Mouse (Mus musculus) neural tube, embryonic 13.5 days (tissue): Measurements from ENCODE around the gene Rapgef2. TPM values are rescaled to one million over a fixed set of nuclear protein-coding genes. Genes with fewer than 3 reads are reported as not detected.
"Not testable (repeated sequence)": the region's sequence is repeated elsewhere in the genome, so short reads cannot be mapped to it uniquely, and the experiment has no call there.

Experiments used
- ATAC-seq: fragments of 200-750 bp; cut with Nextera tagmentation; 2 replicates; pipeline ENCODE4 v1.8.0; 2017; ENCODE audit warnings: low read depth, mild to moderate bottlenecking, moderate TSS enrichment, moderate library complexity
- H3K27ac ChIP-seq: fragments of 300-500 bp; sonication (generic); replicated peaks from 2 replicates; pipeline ENCODE4 v1.5.1; 2015; ENCODE audit warnings: moderate library complexity, mild to moderate bottlenecking, inconsistent platforms
- H3K27me3 ChIP-seq: fragments of 300-500 bp; sonication (generic); 2 replicates; pipeline ENCODE4 v1.6.1; 2015; ENCODE audit warnings: mild to moderate bottlenecking, inconsistent platforms
- H3K36me3 ChIP-seq: fragments of 300-500 bp; sonication (generic); 2 replicates; pipeline ENCODE4 v1.6.1; 2015; ENCODE audit warnings: mild to moderate bottlenecking, inconsistent platforms
- H3K4me1 ChIP-seq: fragments of 300-500 bp; sonication (generic); replicated peaks from 2 replicates; pipeline ENCODE4 v1.6.1; 2015; ENCODE audit warnings: inconsistent platforms
- H3K4me2 ChIP-seq: fragments of 300-500 bp; sonication (generic); 2 replicates; pipeline ENCODE4 v1.6.1; 2015; ENCODE audit warnings: inconsistent platforms, mild to moderate bottlenecking, moderate library complexity
- H3K4me3 ChIP-seq: fragments of 300-500 bp; sonication (generic); 2 replicates; pipeline ENCODE4 v1.5.1; 2015; ENCODE audit warnings: mild to moderate bottlenecking, inconsistent platforms
- H3K9ac ChIP-seq: fragments of 300-500 bp; sonication (generic); 2 replicates; pipeline ENCODE4 v1.6.1; 2015; ENCODE audit warnings: moderate library complexity, mild to moderate bottlenecking, inconsistent platforms
- H3K9me3 ChIP-seq: fragments of 300-500 bp; sonication (generic); 2 replicates; pipeline ENCODE4 v1.6.1; 2016; ENCODE audit warnings: inconsistent platforms
- WGBS: fragments of 180-500 bp; shearing (Covaris S2); methylation state at CpG from one replicate; pipeline ENCODE4 v1.1.7; 2015; 5-methylcytosine and 5-hydroxymethylcytosine counted together
- polyA plus RNA-seq: library from polyadenylated mRNA; unstranded; fragments of >200 nt; fragmentation: Nextera tagmentation; extraction: Ambion mirVana; gene quantifications from 2 replicates; pipeline ENCODE4 v1.2.1, GENCODE M21; 2015

Rapgef2 gene
- polyA plus RNA-seq, 1 experiment from 2014 or later, result 6.9 TPM

GRCm38 (mm10) chr3:79064096-79064495 lies 222.2 kb downstream of the Rapgef2 start:
- ATAC-seq, result no peak

GRCm38 (mm10) chr3:79061426-79061825 lies 224.9 kb downstream of the Rapgef2 start:
- ATAC-seq, result no peak
- Histone ChIP-seq H3K27ac (no peak overlapping the region), H3K27me3 (no peaks in the 10 kb centered on the region), H3K4me3 (no peak overlapping the region), H3K36me3 (peaks cover 38% of the 10 kb centered on the region), H3K9ac (no peak overlapping the region), H3K4me2 (no peak overlapping the region), H3K9me3 (no peaks in the 10 kb centered on the region), H3K4me1 (no peaks in the 10 kb centered on the region)
- WGBS, result 90% methylated on average over 6 of the region's 6 CpGs

More at GRCm38 (mm10) chr3:79064096-79064495, 222.2 kb downstream of the Rapgef2 start:
- Histone ChIP-seq H3K4me3 (no peak overlapping the region), H3K27me3 (no peaks in the 10 kb centered on the region), H3K9ac (no peak overlapping the region), H3K36me3 (peaks cover 58% of the 10 kb centered on the region), H3K27ac (no peak overlapping the region), H3K4me1 (no peaks in the 10 kb centered on the region), H3K9me3 (no peaks in the 10 kb centered on the region), H3K4me2 (no peak overlapping the region)
- WGBS, result 93% methylated on average over 10 of the region's 10 CpGs

- not testable (repeated sequence) for H3K4me1 ChIP-seq, H3K9ac ChIP-seq, ATAC-seq, H3K27me3 ChIP-seq, H3K4me3 ChIP-seq, H3K27ac ChIP-seq, H3K4me2 ChIP-seq, H3K9me3 ChIP-seq
- 94% methylated on average over 2 of the region's 2 CpGs for WGBS
- peaks cover 13% of the 10 kb centered on the region for H3K36me3 ChIP-seq
These were observed 227.8 kb downstream of the Rapgef2 start for GRCm38 (mm10) chr3:79058491-79058890.

GRCm38 (mm10) chr3:79045251-79045650 lies 241.1 kb downstream of the Rapgef2 start:
- no peak for ATAC-seq
- no peak overlapping the region for H3K4me2 ChIP-seq
- 71% methylated on average over 5 of the region's 5 CpGs for WGBS
- H3K4me1 ChIP-seq, result no peaks in the 10 kb centered on the region
- H3K27ac ChIP-seq, result no peak overlapping the region
- H3K9me3 ChIP-seq, result no peaks in the 10 kb centered on the region
- no peak overlapping the region for H3K9ac ChIP-seq
- no peak overlapping the region for H3K4me3 ChIP-seq
- no peaks in the 10 kb centered on the region for H3K27me3 ChIP-seq
- H3K36me3 ChIP-seq, result no peaks in the 10 kb centered on the region

- ATAC-seq, result no peak
- H3K9ac ChIP-seq, result no peak overlapping the region
- H3K4me3 ChIP-seq, result no peak overlapping the region
- H3K27me3 ChIP-seq, result no peaks in the 10 kb centered on the region
- no peak overlapping the region for H3K27ac ChIP-seq
- H3K4me2 ChIP-seq, result no peak overlapping the region
- H3K4me1 ChIP-seq, result no peaks in the 10 kb centered on the region
- H3K9me3 ChIP-seq, result no peaks in the 10 kb centered on the region
- H3K36me3 ChIP-seq, result no peaks in the 10 kb centered on the region
- WGBS, result 86% methylated on average over 3 of the region's 3 CpGs
These were observed 243.3 kb downstream of the Rapgef2 start for GRCm38 (mm10) chr3:79042973-79043372.

GRCm38 (mm10) chr3:79039666-79040450 lies 246.5 kb downstream of the Rapgef2 start:
- no peak overlapping the region for H3K4me3 ChIP-seq
- H3K4me2 ChIP-seq, result no peak overlapping the region
- H3K27ac ChIP-seq, result no peak overlapping the region
- no peaks in the 10 kb centered on the region for H3K27me3 ChIP-seq
- H3K9ac ChIP-seq, result no peak overlapping the region
- H3K4me1 ChIP-seq, result no peaks in the 10 kb centered on the region
- H3K9me3 ChIP-seq, result no peaks in the 10 kb centered on the region
- no peak for ATAC-seq
- 54% methylated on average over 2 of the region's 2 CpGs for WGBS
- H3K36me3 ChIP-seq, result no peaks in the 10 kb centered on the region

GRCm38 (mm10) chr3:79039008-79039407 lies 247.3 kb downstream of the Rapgef2 start:
- H3K9ac ChIP-seq, result no peak overlapping the region
- H3K4me2 ChIP-seq, result no peak overlapping the region
- H3K4me3 ChIP-seq, result no peak overlapping the region
- H3K4me1 ChIP-seq, result no peaks in the 10 kb centered on the region
- H3K9me3 ChIP-seq, result no peaks in the 10 kb centered on the region
- WGBS, result 61% methylated on average over 2 of the region's 2 CpGs
- no peaks in the 10 kb centered on the region for H3K36me3 ChIP-seq
- no peak for ATAC-seq
- H3K27ac ChIP-seq, result no peak overlapping the region
- no peaks in the 10 kb centered on the region for H3K27me3 ChIP-seq

GRCm38 (mm10) chr3:79034457-79034856 lies 251.9 kb downstream of the Rapgef2 start:
- no peaks in the 10 kb centered on the region for H3K27me3 ChIP-seq
- no peak overlapping the region for H3K27ac ChIP-seq
- 89% methylated on average over 2 of the region's 2 CpGs for WGBS
- no peaks in the 10 kb centered on the region for H3K9me3 ChIP-seq
- H3K9ac ChIP-seq, result no peak overlapping the region
- H3K4me2 ChIP-seq, result no peak overlapping the region
- no peak overlapping the region for H3K4me3 ChIP-seq
- ATAC-seq, result no peak
- H3K4me1 ChIP-seq, result no peaks in the 10 kb centered on the region
- no peaks in the 10 kb centered on the region for H3K36me3 ChIP-seq

- WGBS, result 86% methylated on average over 4 of the region's 4 CpGs
- H3K4me1 ChIP-seq, result no peaks in the 10 kb centered on the region
- H3K9ac ChIP-seq, result no peak overlapping the region
- H3K36me3 ChIP-seq, result no peaks in the 10 kb centered on the region
- no peak overlapping the region for H3K27ac ChIP-seq
- no peaks in the 10 kb centered on the region for H3K9me3 ChIP-seq
- no peak overlapping the region for H3K4me2 ChIP-seq
- ATAC-seq, result no peak
- no peak overlapping the region for H3K4me3 ChIP-seq
- no peaks in the 10 kb centered on the region for H3K27me3 ChIP-seq
These were observed 255.5 kb downstream of the Rapgef2 start for GRCm38 (mm10) chr3:79030855-79031254.

GRCm38 (mm10) chr3:79028153-79028878 lies 258.0 kb downstream of the Rapgef2 start:
- Histone ChIP-seq H3K4me2 (no peak overlapping the region), H3K9ac (no peak overlapping the region), H3K27ac (no peak overlapping the region), H3K27me3 (no peaks in the 10 kb centered on the region), H3K4me1 (no peaks in the 10 kb centered on the region), H3K9me3 (no peaks in the 10 kb centered on the region), H3K36me3 (no peaks in the 10 kb centered on the region), H3K4me3 (no peak overlapping the region)
- whole genome bisulfite sequencing, result 87% methylated on average over 14 of the region's 14 CpGs
- ATAC-seq, result no peak

GRCm38 (mm10) chr3:79025983-79026382 lies 260.3 kb downstream of the Rapgef2 start:
- Histone ChIP-seq H3K9ac (no peak overlapping the region), H3K36me3 (no peaks in the 10 kb centered on the region), H3K4me3 (no peak overlapping the region), H3K4me1 (no peaks in the 10 kb centered on the region), H3K9me3 (no peaks in the 10 kb centered on the region), H3K27ac (no peak overlapping the region), H3K27me3 (no peaks in the 10 kb centered on the region), H3K4me2 (no peak overlapping the region)
- no peak for ATAC-seq
- 85% methylated on average over 3 of the region's 3 CpGs for WGBS

- Histone ChIP-seq H3K27ac (no peak overlapping the region), H3K36me3 (no peaks in the 10 kb centered on the region), H3K4me3 (no peak overlapping the region), H3K9me3 (no peaks in the 10 kb centered on the region), H3K27me3 (no peaks in the 10 kb centered on the region), H3K4me1 (no peaks in the 10 kb centered on the region), H3K4me2 (no peak overlapping the region), H3K9ac (no peak overlapping the region)
- no peak for ATAC-seq
- WGBS, result 76% methylated on average over 6 of the region's 6 CpGs
These were observed 262.5 kb downstream of the Rapgef2 start for GRCm38 (mm10) chr3:79023735-79024328.
